9 mouse cellular contexts compared by ENCODE assay signal in genomic region chr12:79944714-79945493, GRCm38 (mm10).
DNase-seq lines count a peak whose midpoint lies in the region; ATAC-seq and TF ChIP-seq lines count a peak whose summit lies in the region.
"Had no signal": no experiment of that assay in that cellular context is flagged by ENCODE, and none has a peak within 500 bp of the region (broad histone marks: within the 10 kb centered on the region; RNA-seq: fewer than 3 reads in every experiment).

No protein-coding gene starts in this region.

- peak overlapping the region; percentile 45 for H3K9ac ChIP-seq in intestine, embryonic 16.5 days (ENCODE audit: low read depth, low read length)
- no peak overlapping the region; the same call in 1 of the 2 replicates for H3K9ac ChIP-seq in liver, embryonic 14.5 days (replicated peaks)

- no peaks in the 10 kb centered on the region for H3K36me3 ChIP-seq in intestine, embryonic 16.5 days (ENCODE audit: control insufficient read depth, insufficient read depth, low read length)
- no peaks in the 10 kb centered on the region for H3K36me3 ChIP-seq in liver, embryonic 14.5 days (replicated peaks; ENCODE audit: control insufficient read depth, insufficient read depth, low read depth)

- no peak for TF ChIP-seq EP300 in liver, embryonic 14.5 days (IDR thresholded peaks at IDR 0.05; ENCODE audit: low read depth)

- peak; percentile 21 to 36 for DNase-seq in spleen, postnatal 36 days (ENCODE audit: low spot score in 2 of 2)
- DNase-seq in spleen, postnatal 14 days (ENCODE audit: low spot score in 2 of 2), result no peak
- peak; percentile 98 for DNase-seq in heart, adult 11 months
- DNase-seq in liver, embryonic 14.5 days (ENCODE audit: low read depth in 3 of 3, low spot score in 3 of 3), result peak; percentile 24 to 37 (median 27)
- DNase-seq in ovary, postnatal 36 days (ENCODE audit: low spot score), result peak; percentile 70
- DNase-seq in cerebellum, adult 9-10 months, result no peak

- no peak overlapping the region for H3K4me3 ChIP-seq in intestine, embryonic 16.5 days (ENCODE audit: low read length)
- H3K4me3 ChIP-seq in liver, embryonic 14.5 days (ENCODE audit: insufficient read depth in 1 of 2, low read depth in 2 of 2, low read length in 2 of 2), result no peak overlapping the region
- H3K4me3 ChIP-seq: megakaryocyte, embryonic 14.5 days had no signal

- H3K27me3 ChIP-seq in intestine, embryonic 16.5 days (replicated peaks; ENCODE audit: control insufficient read depth, insufficient read depth, low read length), result no peaks in the 10 kb centered on the region
- no peaks in the 10 kb centered on the region for H3K27me3 ChIP-seq in liver, embryonic 14.5 days (ENCODE audit: control insufficient read depth, insufficient read depth, low read length)

- H3K27ac ChIP-seq in intestine, embryonic 16.5 days (ENCODE audit: low read length), result peak overlapping the region; percentile 97
- peak overlapping the region; percentile 33; the same call in 1 of the 2 replicates for H3K27ac ChIP-seq in liver, embryonic 14.5 days

- H3K4me2 ChIP-seq in intestine, embryonic 16.5 days (ENCODE audit: low read depth, low read length), result no peak overlapping the region
- no peak overlapping the region for H3K4me2 ChIP-seq in liver, embryonic 14.5 days (ENCODE audit: low read depth)

- H3K9me3 ChIP-seq in intestine, embryonic 16.5 days (ENCODE audit: control insufficient read depth, low read length), result no peaks in the 10 kb centered on the region
- no peaks in the 10 kb centered on the region for H3K9me3 ChIP-seq in liver, embryonic 14.5 days (ENCODE audit: control insufficient read depth, low read length)
- H3K9me3 ChIP-seq: megakaryocyte, embryonic 14.5 days had no signal

- peak; percentile 92 for ATAC-seq in intestine, embryonic 16.5 days
- peak; percentile 67 for ATAC-seq in liver, embryonic 14.5 days (ENCODE audit: insufficient read depth)
- no peak for ATAC-seq in activated CD4-positive, CD25-positive, alpha-beta regulatory T cell, adult 4 months

- peaks cover 67% of the 10 kb centered on the region for H3K4me1 ChIP-seq in intestine, embryonic 16.5 days (ENCODE audit: control insufficient read depth, insufficient read depth, low read length)
- H3K4me1 ChIP-seq in liver, embryonic 14.5 days (replicated peaks; ENCODE audit: control insufficient read depth in 2 of 2, insufficient read depth in 2 of 2, low read length in 1 of 2), result peaks cover 9 to 24% of the 10 kb centered on the region in 2 experiments

- 11% methylated on average over 6 of the region's 6 CpGs for WGBS in intestine, embryonic 16.5 days
- 13% methylated on average over 6 of the region's 6 CpGs for WGBS in liver, embryonic 14.5 days (ENCODE audit: insufficient replicate concordance)

- TF ChIP-seq CTCF in liver, embryonic 14.5 days (IDR thresholded peaks at IDR 0.05; ENCODE audit: low read depth), result no peak

Comparison
In these comparisons a context has a peak if more than half of its experiments do, and no peak if none do; other contexts are left out.
1. DNase-seq: peak in spleen, postnatal 36 days (2 of 2), heart, adult 11 months (single experiment), liver, embryonic 14.5 days (3 of 3) and ovary, postnatal 36 days (single experiment); none in spleen, postnatal 14 days (0 of 2) and cerebellum, adult 9-10 months (single experiment).